Comparison of ENCODE assay signal across 24 mouse cellular contexts in the genomic region with DNA sequence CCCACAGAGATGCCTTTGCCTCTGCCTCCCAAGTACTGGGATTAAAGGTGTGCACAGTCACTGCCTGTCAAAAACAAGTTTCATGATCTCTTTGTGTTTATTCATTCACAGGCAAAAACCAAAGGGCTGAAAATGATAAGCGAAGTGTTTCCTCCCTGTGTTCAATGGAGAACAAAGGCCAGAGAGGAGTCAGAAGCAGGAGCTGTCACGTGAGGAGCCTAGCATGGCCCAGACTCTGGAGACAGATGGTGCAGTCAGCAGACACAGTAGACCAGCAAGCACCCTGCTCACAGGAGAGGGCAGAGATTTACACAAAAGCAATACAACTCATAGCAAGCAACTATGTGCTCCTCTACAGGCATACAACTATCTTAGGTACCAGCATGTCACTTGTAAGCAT.
A peak's percentile ranks its signal among the peaks of the same experiment; 100 is the strongest.
DNase-seq lines count a peak whose midpoint lies in the region; ATAC-seq lines count a peak whose summit lies in the region.
"Had no signal": no experiment of that assay in that cellular context is flagged by ENCODE, and none has a peak within 500 bp of the region (broad histone marks: within the 10 kb centered on the region; RNA-seq: fewer than 3 reads in every experiment).

No protein-coding gene starts in this region.

- peak overlapping the region; percentile 44 for H3K27ac ChIP-seq in heart, embryonic 13.5 days (replicated peaks)
- 0 out of 2 replicates have a peak overlapping the region, but pooled peaks have one; percentile 24 for H3K27ac ChIP-seq in hindbrain, embryonic 11.5 days (ENCODE audit: low read depth, low read length)
- H3K27ac ChIP-seq in hindbrain, embryonic 14.5 days, result no peak overlapping the region
- H3K27ac ChIP-seq: embryonic facial prominence, embryonic 13.5 days; forebrain, embryonic 12.5 days; gastrocnemius, adult 2 months; heart, adult 2 months; hindbrain, embryonic 15.5 days; kidney, postnatal 0 days; limb, embryonic 13.5 days; liver, embryonic 13.5 days; midbrain, embryonic 15.5 days; neural tube, embryonic 12.5 days had no signal

- no peak overlapping the region for H3K4me3 ChIP-seq in heart, embryonic 13.5 days
- no peak overlapping the region for H3K4me3 ChIP-seq in hindbrain, embryonic 11.5 days (ENCODE audit: low read depth, low read length)
- no peak overlapping the region for H3K4me3 ChIP-seq in hindbrain, embryonic 14.5 days (replicated peaks; ENCODE audit: low read length)
- H3K4me3 ChIP-seq: embryonic facial prominence, embryonic 13.5 days; forebrain, embryonic 12.5 days; gastrocnemius, adult 2 months; heart, adult 2 months; hindbrain, embryonic 15.5 days; limb, embryonic 13.5 days; liver, embryonic 13.5 days; midbrain, embryonic 15.5 days; neural tube, embryonic 12.5 days had no signal

- 31% methylated on average over 2 of the region's 2 CpGs for WGBS in heart, embryonic 13.5 days
- WGBS in hindbrain, embryonic 11.5 days, result 44% methylated on average over 2 of the region's 2 CpGs
- 36% methylated on average over 2 of the region's 2 CpGs for WGBS in hindbrain, embryonic 14.5 days

- ATAC-seq in cerebellum, adult (ENCODE audit: insufficient number of reproducible peaks, low FRiP score, low TSS enrichment), result no peak
- ATAC-seq in heart, embryonic 13.5 days (ENCODE audit: extremely low read depth, insufficient number of reproducible peaks, low FRiP score, low TSS enrichment), result no peak
- no peak for ATAC-seq in hindbrain, embryonic 11.5 days (ENCODE audit: low FRiP score)
- ATAC-seq in hindbrain, embryonic 14.5 days (ENCODE audit: low FRiP score), result no peak
- ATAC-seq: activated CD4-positive, CD25-positive, alpha-beta regulatory T cell, adult 4 months; midbrain, embryonic 15.5 days had no signal

- peaks cover 15% of the 10 kb centered on the region for H3K36me3 ChIP-seq in heart, embryonic 13.5 days
- no peaks in the 10 kb centered on the region for H3K36me3 ChIP-seq in hindbrain, embryonic 11.5 days (ENCODE audit: control insufficient read depth, insufficient read depth, low read length)
- no peaks in the 10 kb centered on the region for H3K36me3 ChIP-seq in hindbrain, embryonic 14.5 days (replicated peaks; ENCODE audit: control insufficient read depth, insufficient read depth)
- H3K36me3 ChIP-seq: forebrain, embryonic 12.5 days; hindbrain, embryonic 15.5 days; limb, embryonic 13.5 days; liver, embryonic 13.5 days; midbrain, embryonic 15.5 days; neural tube, embryonic 12.5 days had no signal

- H3K9me3 ChIP-seq in heart, embryonic 13.5 days, result no peaks in the 10 kb centered on the region
- H3K9me3 ChIP-seq in hindbrain, embryonic 11.5 days (ENCODE audit: control insufficient read depth, low read length), result no peaks in the 10 kb centered on the region
- H3K9me3 ChIP-seq in hindbrain, embryonic 14.5 days (ENCODE audit: control insufficient read depth, low read length), result no peaks in the 10 kb centered on the region
- H3K9me3 ChIP-seq: embryonic facial prominence, embryonic 13.5 days; forebrain, embryonic 12.5 days; hindbrain, embryonic 15.5 days; limb, embryonic 13.5 days; liver, embryonic 13.5 days; midbrain, embryonic 15.5 days; neural tube, embryonic 12.5 days had no signal

- H3K4me1 ChIP-seq in heart, embryonic 13.5 days, result peaks cover 4% of the 10 kb centered on the region; the same call in 1 of the 2 replicates
- 0 out of 2 replicates have a peak, but pooled peaks cover 2% of the 10 kb centered on the region for H3K4me1 ChIP-seq in hindbrain, embryonic 11.5 days (replicated peaks; ENCODE audit: control insufficient read depth, insufficient read depth, low read length)
- H3K4me1 ChIP-seq in hindbrain, embryonic 14.5 days (replicated peaks; ENCODE audit: control insufficient read depth, insufficient read depth, low read length), result peaks cover 6% of the 10 kb centered on the region
- H3K4me1 ChIP-seq: limb, embryonic 13.5 days; liver, embryonic 13.5 days had no signal

- no peak overlapping the region for H3K4me2 ChIP-seq in heart, embryonic 13.5 days
- no peak overlapping the region for H3K4me2 ChIP-seq in hindbrain, embryonic 11.5 days (replicated peaks; ENCODE audit: low read depth, low read length)
- H3K4me2 ChIP-seq in hindbrain, embryonic 14.5 days (replicated peaks), result no peak overlapping the region
- H3K4me2 ChIP-seq: embryonic facial prominence, embryonic 13.5 days; forebrain, embryonic 12.5 days; hindbrain, embryonic 15.5 days; limb, embryonic 13.5 days; liver, embryonic 13.5 days; midbrain, embryonic 15.5 days; neural tube, embryonic 12.5 days had no signal

- H3K27me3 ChIP-seq in heart, embryonic 13.5 days (replicated peaks), result no peaks in the 10 kb centered on the region
- H3K27me3 ChIP-seq in hindbrain, embryonic 11.5 days (ENCODE audit: control insufficient read depth, insufficient read depth, low read length), result no peaks in the 10 kb centered on the region
- H3K27me3 ChIP-seq in hindbrain, embryonic 14.5 days (ENCODE audit: control insufficient read depth, insufficient read depth, low read length), result no peaks in the 10 kb centered on the region
- H3K27me3 ChIP-seq: CH12.LX; embryonic facial prominence, embryonic 13.5 days; forebrain, embryonic 12.5 days; hindbrain, embryonic 15.5 days; limb, embryonic 13.5 days; liver, embryonic 13.5 days; midbrain, embryonic 15.5 days; neural tube, embryonic 12.5 days had no signal

- H3K9ac ChIP-seq in heart, embryonic 13.5 days, result no peak overlapping the region
- H3K9ac ChIP-seq in hindbrain, embryonic 11.5 days (ENCODE audit: low read depth, low read length), result no peak overlapping the region
- H3K9ac ChIP-seq in hindbrain, embryonic 14.5 days, result no peak overlapping the region
- H3K9ac ChIP-seq: embryonic facial prominence, embryonic 13.5 days; forebrain, embryonic 12.5 days; hindbrain, embryonic 15.5 days; limb, embryonic 13.5 days; liver, embryonic 13.5 days; midbrain, embryonic 15.5 days; neural tube, embryonic 12.5 days had no signal

- DNase-seq in cerebellum, adult 9-10 months, result peak; percentile 13
- DNase-seq in heart, postnatal 14 days, result no peak
- DNase-seq in hindbrain, embryonic 11.5 days (ENCODE audit: low spot score), result peak; percentile 12
- DNase-seq in hindbrain, embryonic 14.5 days (ENCODE audit: low spot score), result no peak
- peak; percentile 43 for DNase-seq in brain, adult 2 months (ENCODE audit: low read depth, low spot score)
- DNase-seq in lung, postnatal 25 days (ENCODE audit: low spot score), result no peak
- DNase-seq: cerebellum, adult 11 months; cerebellum, adult 9-11 months; liver, embryonic 13.5 days; right cerebral cortex, postnatal 25 days; thymus, postnatal 14 days had no signal

- intact Hi-C loops in heart, postnatal 14 days (cut with DNase I), result loop anchor here (5.0 kb wide), 2 partner anchors 40 to 80 kb away; no protein-coding TSS in a partner anchor

Comparison
In these comparisons a context has a peak if more than half of its experiments do, and no peak if none do; other contexts are left out.
1. DNase-seq: peak in cerebellum, adult 9-10 months (single experiment), hindbrain, embryonic 11.5 days (single experiment) and brain, adult 2 months (single experiment); none in heart, postnatal 14 days (0 of 2), hindbrain, embryonic 14.5 days (single experiment) and lung, postnatal 25 days (single experiment).